Mouse (Mus musculus) forebrain, embryonic 15.5 days (tissue): ENCODE measurements at regions not wholly inside any gene's neighbourhood (a gene's known extent, or its start where the extent isn't known, plus 50 kb on each side); places are given as distances from the start of the nearest gene placed in this dataset.

Source experiments
- ATAC-seq: fragments of 200-750 bp; cut with Nextera tagmentation; replicated peaks from 2 replicates; pipeline ENCODE4 v1.8.0; 2017; ENCODE audit warnings: mild to moderate bottlenecking, moderate TSS enrichment, moderate library complexity
- H3K27ac ChIP-seq: fragments of 300-500 bp; sonication (generic); replicated peaks from 2 replicates; pipeline ENCODE4 v1.5.1; 2015; ENCODE audit warnings: mild to moderate bottlenecking, inconsistent platforms
- H3K27me3 ChIP-seq: fragments of 300-500 bp; sonication (generic); 2 replicates; pipeline ENCODE4 v1.6.1; 2015; ENCODE audit warnings: inconsistent platforms
- H3K36me3 ChIP-seq: fragments of 300-500 bp; sonication (generic); 2 replicates; pipeline ENCODE4 v1.6.1; 2015; ENCODE audit warnings: mild to moderate bottlenecking, inconsistent platforms
- H3K4me1 ChIP-seq: fragments of 300-500 bp; sonication (generic); 2 replicates; pipeline ENCODE4 v1.6.1; 2015; ENCODE audit warnings: inconsistent platforms
- H3K4me2 ChIP-seq: fragments of 300-500 bp; sonication (generic); replicated peaks from 2 replicates; pipeline ENCODE4 v1.6.1; 2015; ENCODE audit warnings: mild to moderate bottlenecking, inconsistent platforms
- H3K4me3 ChIP-seq: fragments of 300-500 bp; sonication (generic); 2 replicates; pipeline ENCODE4 v1.5.1; 2015; ENCODE audit warnings: mild to moderate bottlenecking, inconsistent platforms
- H3K9ac ChIP-seq: fragments of 300-500 bp; sonication (generic); replicated peaks from 2 replicates; pipeline ENCODE4 v1.6.1; 2015; ENCODE audit warnings: mild to moderate bottlenecking, inconsistent platforms
- H3K9me3 ChIP-seq: fragments of 300-500 bp; sonication (generic); 2 replicates; pipeline ENCODE4 v1.6.1; 2016; ENCODE audit warnings: inconsistent platforms
- WGBS: fragments of 180-500 bp; shearing (Covaris S2); methylation state at CpG from one replicate; pipeline ENCODE4 v1.1.7; 2015; ENCODE audit warnings: mixed read lengths; 5-methylcytosine and 5-hydroxymethylcytosine counted together

GRCm38 (mm10) chr11:43370025-43370424 lies 56.0 kb downstream of the Pttg1 start:
- WGBS, result 88% methylated on average over 3 of the region's 3 CpGs
- Histone ChIP-seq H3K4me2 (no peak overlapping the region), H3K27me3 (no peaks in the 10 kb centered on the region), H3K36me3 (no peaks in the 10 kb centered on the region), H3K4me3 (no peak overlapping the region), H3K9me3 (no peaks in the 10 kb centered on the region), H3K27ac (no peak overlapping the region), H3K4me1 (no peaks in the 10 kb centered on the region), H3K9ac (no peak overlapping the region)
- ATAC-seq, result no peak

- ATAC-seq, result no peak
- WGBS, result 88% methylated on average over 1 of the region's 1 CpGs
- H3K4me1 ChIP-seq, result no peaks in the 10 kb centered on the region
- no peak overlapping the region for H3K27ac ChIP-seq
- no peak overlapping the region for H3K4me3 ChIP-seq
- H3K9ac ChIP-seq, result no peak overlapping the region
- H3K36me3 ChIP-seq, result no peaks in the 10 kb centered on the region
- no peaks in the 10 kb centered on the region for H3K9me3 ChIP-seq
- no peak overlapping the region for H3K4me2 ChIP-seq
- no peaks in the 10 kb centered on the region for H3K27me3 ChIP-seq
These were observed 57.7 kb downstream of the Pttg1 start for GRCm38 (mm10) chr11:43368346-43368745.

GRCm38 (mm10) chr11:43361858-43362257 lies 64.2 kb downstream of the Pttg1 start:
- no peak for ATAC-seq
- H3K9me3 ChIP-seq, result no peaks in the 10 kb centered on the region

GRCm38 (mm10) chr11:43358390-43359291 lies 67.4 kb downstream of the Pttg1 start:
- no peaks in the 10 kb centered on the region for H3K36me3 ChIP-seq
- WGBS, result 83% methylated on average over 13 of the region's 13 CpGs
- 0 out of 2 replicates have a peak, but pooled peaks have one; percentile 29 for ATAC-seq

More at GRCm38 (mm10) chr11:43361858-43362257, 64.2 kb downstream of the Pttg1 start:
- Histone ChIP-seq H3K27ac (no peak overlapping the region), H3K36me3 (no peaks in the 10 kb centered on the region), H3K4me3 (no peak overlapping the region), H3K4me1 (no peaks in the 10 kb centered on the region), H3K9ac (no peak overlapping the region), H3K27me3 (no peaks in the 10 kb centered on the region), H3K4me2 (no peak overlapping the region)
- 77% methylated on average over 13 of the region's 13 CpGs for WGBS

GRCm38 (mm10) chr11:43353602-43354001 lies 72.4 kb downstream of the Pttg1 start:
- Histone ChIP-seq H3K36me3 (no peaks in the 10 kb centered on the region), H3K9me3 (no peaks in the 10 kb centered on the region), H3K9ac (no peak overlapping the region), H3K4me3 (no peak overlapping the region), H3K27me3 (no peaks in the 10 kb centered on the region), H3K4me2 (no peak overlapping the region), H3K4me1 (peaks cover 4% of the 10 kb centered on the region), H3K27ac (no peak overlapping the region)
- ATAC-seq, result no peak
- WGBS, result 86% methylated on average over 4 of the region's 4 CpGs

More at GRCm38 (mm10) chr11:43358390-43359291, 67.4 kb downstream of the Pttg1 start:
- Histone ChIP-seq H3K27me3 (no peaks in the 10 kb centered on the region), H3K4me3 (no peak overlapping the region), H3K9me3 (no peaks in the 10 kb centered on the region), H3K4me1 (no peaks in the 10 kb centered on the region), H3K4me2 (no peak overlapping the region), H3K27ac (no peak overlapping the region), H3K9ac (no peak overlapping the region)

- H3K27me3 ChIP-seq, result no peaks in the 10 kb centered on the region
- 92% methylated on average over 1 of the region's 1 CpGs for WGBS
- no peak overlapping the region for H3K9ac ChIP-seq
- peaks cover 4% of the 10 kb centered on the region for H3K4me1 ChIP-seq
- ATAC-seq, result no peak
- no peak overlapping the region for H3K27ac ChIP-seq
- no peak overlapping the region for H3K4me3 ChIP-seq
- no peak overlapping the region for H3K4me2 ChIP-seq
- no peaks in the 10 kb centered on the region for H3K36me3 ChIP-seq
- no peaks in the 10 kb centered on the region for H3K9me3 ChIP-seq
These were observed 73.0 kb downstream of the Pttg1 start for GRCm38 (mm10) chr11:43353030-43353429.

GRCm38 (mm10) chr11:43351818-43352217 lies 74.2 kb downstream of the Pttg1 start:
- Histone ChIP-seq H3K27me3 (no peaks in the 10 kb centered on the region), H3K4me1 (peaks cover 4% of the 10 kb centered on the region), H3K27ac (no peak overlapping the region), H3K4me2 (no peak overlapping the region), H3K36me3 (no peaks in the 10 kb centered on the region), H3K4me3 (no peak overlapping the region), H3K9me3 (no peaks in the 10 kb centered on the region), H3K9ac (no peak overlapping the region)
- ATAC-seq, result no peak
- 53% methylated on average over 2 of the region's 2 CpGs for WGBS

GRCm38 (mm10) chr11:43351348-43351747 lies 74.7 kb downstream of the Pttg1 start:
- Histone ChIP-seq H3K4me1 (peaks cover 4% of the 10 kb centered on the region), H3K36me3 (no peaks in the 10 kb centered on the region), H3K4me2 (no peak overlapping the region), H3K4me3 (no peak overlapping the region), H3K9me3 (no peaks in the 10 kb centered on the region), H3K9ac (no peak overlapping the region), H3K27ac (no peak overlapping the region), H3K27me3 (no peaks in the 10 kb centered on the region)
- 95% methylated on average over 2 of the region's 2 CpGs for WGBS
- ATAC-seq, result no peak

- ATAC-seq, result no peak; the same call in 1 of the 2 replicates
- no peaks in the 10 kb centered on the region for H3K27me3 ChIP-seq
- 53% methylated on average over 3 of the region's 3 CpGs for WGBS
- no peak overlapping the region for H3K4me3 ChIP-seq
- H3K9me3 ChIP-seq, result no peaks in the 10 kb centered on the region
- H3K4me1 ChIP-seq, result peaks cover 7% of the 10 kb centered on the region
- no peak overlapping the region for H3K9ac ChIP-seq
- H3K36me3 ChIP-seq, result no peaks in the 10 kb centered on the region
- peak overlapping the region; percentile 32; the same call in 1 of the 2 replicates for H3K27ac ChIP-seq
- H3K4me2 ChIP-seq, result no peak overlapping the region
These were observed 75.8 kb downstream of the Pttg1 start for GRCm38 (mm10) chr11:43350242-43350641.

GRCm38 (mm10) chr11:43349564-43349963 lies 76.5 kb downstream of the Pttg1 start:
- H3K9ac ChIP-seq, result no peak overlapping the region

GRCm38 (mm10) chr11:43348571-43348970 lies 77.5 kb downstream of the Pttg1 start:
- 13% methylated on average over 4 of the region's 4 CpGs for WGBS
- peak; percentile 53 for ATAC-seq
- Histone ChIP-seq H3K27ac (no peak overlapping the region), H3K9me3 (no peaks in the 10 kb centered on the region), H3K4me3 (no peak overlapping the region), H3K27me3 (no peaks in the 10 kb centered on the region), H3K36me3 (no peaks in the 10 kb centered on the region), H3K4me1 (peaks cover 19% of the 10 kb centered on the region), H3K4me2 (no peak overlapping the region), H3K9ac (no peak overlapping the region)

More at GRCm38 (mm10) chr11:43349564-43349963, 76.5 kb downstream of the Pttg1 start:
- ATAC-seq, result no peak
- Histone ChIP-seq H3K4me2 (no peak overlapping the region), H3K27me3 (no peaks in the 10 kb centered on the region), H3K4me3 (no peak overlapping the region), H3K27ac (peak overlapping the region; percentile 32; the same call in 1 of the 2 replicates), H3K4me1 (peaks cover 13% of the 10 kb centered on the region), H3K9me3 (no peaks in the 10 kb centered on the region), H3K36me3 (no peaks in the 10 kb centered on the region)
- WGBS, result 67% methylated on average over 7 of the region's 7 CpGs

- no peak overlapping the region for H3K27ac ChIP-seq
- H3K9me3 ChIP-seq, result no peaks in the 10 kb centered on the region
- H3K4me2 ChIP-seq, result no peak overlapping the region
- no peak overlapping the region for H3K9ac ChIP-seq
- H3K4me1 ChIP-seq, result peaks cover 19% of the 10 kb centered on the region
- H3K27me3 ChIP-seq, result no peaks in the 10 kb centered on the region
- H3K36me3 ChIP-seq, result no peaks in the 10 kb centered on the region
- WGBS, result 95% methylated on average over 9 of the region's 9 CpGs
- ATAC-seq, result no peak
- no peak overlapping the region for H3K4me3 ChIP-seq
These were observed 79.6 kb downstream of the Pttg1 start for GRCm38 (mm10) chr11:43346489-43346888.
